Mouse (Mus musculus): Measurements from ENCODE around the gene Olfr917. TPM values are rescaled to one million over a fixed set of nuclear protein-coding genes. Genes with fewer than 3 reads are reported as not detected.

The Olfr917 gene
- not detected in 2 replicates for polyA plus RNA-seq (2012; rRNA removed)

DNA sequence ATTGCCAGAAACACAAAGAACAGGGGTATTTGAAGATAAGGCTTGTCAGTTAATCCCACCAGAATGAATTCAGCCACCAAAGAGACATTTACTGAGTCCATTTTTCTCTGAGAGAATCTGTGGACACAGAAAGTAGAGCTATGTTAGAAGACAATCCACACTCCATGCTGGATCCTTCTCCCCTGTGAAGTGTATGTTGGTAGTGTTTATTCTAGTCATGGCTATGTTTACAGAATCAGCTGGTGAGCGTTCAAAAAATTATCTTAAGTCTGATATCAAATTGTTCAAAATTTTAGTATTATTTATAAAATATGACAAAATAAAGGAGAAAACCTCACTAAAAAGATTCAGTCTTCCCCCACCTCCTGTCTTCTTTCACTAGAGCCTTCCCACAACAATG lies at the start of gene Olfr917:
TSS of gene Olfr917 (minus strand) at position 101 of the 400 bp plus-strand sequence.
- no peak within 1 kb of the TSS for H3K27ac ChIP-seq (ENCODE audit: insufficient read depth, low read depth, low read length)
- WGBS: 68% methylated on average over 1 of the region's 1 CpGs
- no peaks in the 10 kb centered on the region for H3K27me3 ChIP-seq (ENCODE audit: control insufficient read depth, insufficient read depth, low read length)
- no peaks in the 10 kb centered on the region for H3K4me1 ChIP-seq (ENCODE audit: control insufficient read depth, insufficient read depth, insufficient read length, low read length)
- H3K36me3 ChIP-seq (ENCODE audit: control insufficient read depth, insufficient read depth, low read length): no peaks in the 10 kb centered on the region
- TF ChIP-seq CTCF (IDR thresholded peaks at IDR 0.05; ENCODE audit: extremely low read depth, insufficient read length, insufficient replicate concordance, low read depth, low read length) (no peak), POLR2A (IDR thresholded peaks at IDR 0.05; ENCODE audit: low read depth, low read length) (no peak)
- no peak within 1 kb of the TSS for H3K4me3 ChIP-seq (ENCODE audit: low read depth, low read length)

DNA sequence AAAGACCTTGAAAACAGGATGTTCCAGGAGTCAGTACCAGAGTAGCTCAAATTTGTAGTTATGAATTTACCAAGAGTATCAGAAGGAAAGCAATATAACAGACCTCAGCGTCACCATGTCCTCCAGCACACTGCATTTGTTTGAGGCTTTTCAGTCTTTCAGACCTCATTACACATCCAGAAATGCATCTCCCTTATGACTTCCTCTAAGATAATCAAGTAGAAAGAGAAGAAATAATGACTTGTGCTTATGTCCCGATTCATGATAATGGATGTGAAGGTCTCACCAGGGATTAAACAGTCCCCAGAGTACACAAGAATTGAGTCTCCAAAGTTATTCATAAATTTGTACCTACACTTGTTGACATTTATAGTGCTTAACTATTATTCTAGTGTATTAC lies 8.9 kb upstream of the Olfr917 start, which contains the start of gene Olfr918:
TSS of gene Olfr918 (minus strand) at position 101 of the 400 bp plus-strand sequence.
- H3K27ac ChIP-seq (ENCODE audit: insufficient read depth, low read depth, low read length): no peak within 1 kb of the TSS
- TF ChIP-seq POLR2A (IDR thresholded peaks at IDR 0.05; ENCODE audit: low read depth, low read length): no peak
- TF ChIP-seq CTCF (IDR thresholded peaks at IDR 0.05; ENCODE audit: extremely low read depth, insufficient read length, insufficient replicate concordance, low read depth, low read length): no peak
- H3K36me3 ChIP-seq (ENCODE audit: control insufficient read depth, insufficient read depth, low read length): no peaks in the 10 kb centered on the region
- no peaks in the 10 kb centered on the region for H3K27me3 ChIP-seq (ENCODE audit: control insufficient read depth, insufficient read depth, low read length)
- H3K4me1 ChIP-seq (ENCODE audit: control insufficient read depth, insufficient read depth, insufficient read length, low read length): no peaks in the 10 kb centered on the region
- WGBS: 77% methylated on average over 2 of the region's 2 CpGs
- no peak within 1 kb of the TSS for H3K4me3 ChIP-seq (ENCODE audit: low read depth, low read length)

DNA sequence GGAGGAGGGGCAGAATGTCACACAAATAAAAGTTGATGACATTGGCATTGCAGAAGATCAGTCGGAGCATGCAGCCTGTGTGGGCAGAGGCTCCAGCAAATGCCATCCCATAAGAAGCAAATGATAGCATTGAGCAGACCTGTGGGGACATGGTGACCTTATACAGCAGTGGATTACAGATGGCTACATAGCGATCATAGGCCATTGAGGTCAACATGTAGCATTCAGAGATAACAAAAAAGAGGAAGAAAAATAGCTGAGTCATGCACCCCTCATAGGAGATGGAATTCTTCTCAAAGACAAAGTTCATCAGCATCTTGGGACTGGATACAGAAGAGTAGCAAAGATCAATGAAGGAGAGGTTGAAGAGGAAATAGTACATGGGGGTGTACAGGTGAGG lies 7.2 kb upstream of the Olfr917 start:
- TF ChIP-seq CTCF (IDR thresholded peaks at IDR 0.05; ENCODE audit: extremely low read depth, insufficient read length, insufficient replicate concordance, low read depth, low read length) (no peak), POLR2A (IDR thresholded peaks at IDR 0.05; ENCODE audit: low read depth, low read length) (no peak)
- Histone ChIP-seq H3K36me3 (ENCODE audit: control insufficient read depth, insufficient read depth, low read length) (no peaks in the 10 kb centered on the region), H3K27ac (ENCODE audit: insufficient read depth, low read depth, low read length) (no peak overlapping the region), H3K4me3 (ENCODE audit: low read depth, low read length) (no peak overlapping the region), H3K4me1 (ENCODE audit: control insufficient read depth, insufficient read depth, insufficient read length, low read length) (no peaks in the 10 kb centered on the region), H3K27me3 (ENCODE audit: control insufficient read depth, insufficient read depth, low read length) (no peaks in the 10 kb centered on the region)
- 82% methylated on average over 2 of the region's 2 CpGs for WGBS

DNA sequence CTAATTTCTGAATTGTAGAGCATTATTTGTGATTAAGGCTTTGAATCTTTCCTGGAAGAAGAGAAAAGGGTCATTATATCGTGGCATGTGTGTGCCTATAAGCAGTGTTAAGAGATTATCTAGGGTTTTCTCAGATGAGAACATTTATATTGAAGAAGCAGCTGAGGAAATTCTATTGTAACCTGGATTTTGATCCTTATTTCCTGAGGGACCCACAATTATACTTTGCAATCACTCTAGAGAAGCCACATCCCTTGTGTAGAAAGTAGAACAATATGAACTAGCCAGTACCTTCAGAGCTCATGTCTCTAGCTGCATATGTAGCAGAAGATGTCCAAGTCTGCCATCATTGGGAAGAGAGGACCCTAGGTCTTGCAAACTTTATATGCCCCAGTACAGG lies 5.9 kb downstream of the Olfr917 start, which contains the start of gene Olfr916:
TSS of gene Olfr916 (minus strand) at position 101 of the 400 bp plus-strand sequence.
- TF ChIP-seq POLR2A (IDR thresholded peaks at IDR 0.05; ENCODE audit: low read depth, low read length): no peak
- no peak for TF ChIP-seq CTCF (IDR thresholded peaks at IDR 0.05; ENCODE audit: extremely low read depth, insufficient read length, insufficient replicate concordance, low read depth, low read length)
- WGBS: 44% methylated on average over 1 of the region's 1 CpGs

DNA sequence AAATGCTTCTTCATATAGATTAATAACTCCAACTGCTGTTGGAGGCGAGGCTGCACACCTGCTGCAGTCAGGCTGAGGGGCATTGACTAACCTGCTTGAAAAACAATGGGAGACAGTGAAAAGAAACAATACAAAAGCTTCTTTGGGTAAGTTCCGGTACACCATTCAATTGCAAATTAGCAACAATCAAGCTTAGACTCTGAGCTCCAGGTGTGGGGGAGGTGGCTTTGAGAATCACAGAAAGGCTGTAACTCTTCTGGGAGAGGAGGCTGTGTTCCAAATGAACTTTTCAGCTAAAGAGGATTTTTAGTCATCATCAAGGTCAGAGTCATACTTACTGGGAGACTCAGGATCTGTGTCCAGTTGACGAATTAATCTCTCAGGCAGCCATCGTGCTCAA lies 33.2 kb downstream of the Olfr917 start:
- no peak for TF ChIP-seq POLR2A (IDR thresholded peaks at IDR 0.05; ENCODE audit: low read depth, low read length)
- no peak for TF ChIP-seq CTCF (IDR thresholded peaks at IDR 0.05; ENCODE audit: extremely low read depth, insufficient read length, insufficient replicate concordance, low read depth, low read length)
- no peak overlapping the region for H3K27ac ChIP-seq (ENCODE audit: insufficient read depth, low read depth, low read length)
- H3K4me3 ChIP-seq (ENCODE audit: low read depth, low read length): no peak overlapping the region
- 76% methylated on average over 4 of the region's 4 CpGs for WGBS
- H3K27me3 ChIP-seq (ENCODE audit: control insufficient read depth, insufficient read depth, low read length): no peaks in the 10 kb centered on the region
- H3K36me3 ChIP-seq (ENCODE audit: control insufficient read depth, insufficient read depth, low read length): no peaks in the 10 kb centered on the region
- H3K4me1 ChIP-seq (ENCODE audit: control insufficient read depth, insufficient read depth, insufficient read length, low read length): no peaks in the 10 kb centered on the region

More for the DNA sequence above, 5.9 kb downstream of the Olfr917 start, which contains the start of gene Olfr916:
- Histone ChIP-seq H3K27me3 (ENCODE audit: control insufficient read depth, insufficient read depth, low read length) (no peaks in the 10 kb centered on the region), H3K4me1 (ENCODE audit: control insufficient read depth, insufficient read depth, insufficient read length, low read length) (no peaks in the 10 kb centered on the region), H3K36me3 (ENCODE audit: control insufficient read depth, insufficient read depth, low read length) (no peaks in the 10 kb centered on the region), H3K4me3 (ENCODE audit: low read depth, low read length) (no peak within 1 kb of the TSS), H3K27ac (ENCODE audit: insufficient read depth, low read depth, low read length) (no peak within 1 kb of the TSS)

Other genes starting within 250 kb of the Olfr917 start
- not detected in 2 replicates for gene Olfr901, start 236.4 kb downstream of the Olfr917 start, polyA plus RNA-seq (2012; rRNA removed)
- gene Olfr902, start 218.2 kb downstream of the Olfr917 start, polyA plus RNA-seq (2012; rRNA removed): not detected in 2 replicates
- not detected in 2 replicates for gene Olfr904, start 202.7 kb downstream of the Olfr917 start, polyA plus RNA-seq (2012; rRNA removed)
- gene Olfr905, start 194.7 kb downstream of the Olfr917 start, polyA plus RNA-seq (2012; rRNA removed): not detected in 2 replicates
- gene Olfr906, start 178.8 kb downstream of the Olfr917 start, polyA plus RNA-seq (2012; rRNA removed): not detected in 2 replicates
- not detected in 2 replicates for gene Olfr907, start 170.0 kb downstream of the Olfr917 start, polyA plus RNA-seq (2012; rRNA removed)
- gene Olfr911-ps1, start 144.3 kb downstream of the Olfr917 start, polyA plus RNA-seq (2012; rRNA removed): not detected in 2 replicates
- gene Olfr910, start 128.0 kb downstream of the Olfr917 start, polyA plus RNA-seq (2012; rRNA removed): not detected in 2 replicates
- gene Olfr912, start 85.7 kb downstream of the Olfr917 start, polyA plus RNA-seq (2012; rRNA removed): not detected in 2 replicates
- not detected in 2 replicates for gene Olfr913, start 73.1 kb downstream of the Olfr917 start, polyA plus RNA-seq (2012; rRNA removed)
- gene Olfr914, start 60.7 kb downstream of the Olfr917 start, polyA plus RNA-seq (2012; rRNA removed): not detected in 2 replicates
- gene Olfr916, start 6.0 kb downstream of the Olfr917 start, polyA plus RNA-seq (2012; rRNA removed): not detected in 2 replicates
- not detected in 2 replicates for gene Olfr918, start 8.8 kb upstream of the Olfr917 start, polyA plus RNA-seq (2012; rRNA removed)
- not detected in 2 replicates for gene Olfr919, start 37.8 kb upstream of the Olfr917 start, polyA plus RNA-seq (2012; rRNA removed)
- gene Vwa5a, start 52.4 kb upstream of the Olfr917 start, polyA plus RNA-seq (2012; rRNA removed): 2.9 and 6.3 TPM in 2 replicates
- gene Olfr920, start 86.5 kb upstream of the Olfr917 start, polyA plus RNA-seq (2012; rRNA removed): 0.04 TPM in 1 of 2 replicates, not detected in the other
- not detected in 2 replicates for gene Olfr921, start 107.2 kb upstream of the Olfr917 start, polyA plus RNA-seq (2012; rRNA removed)
- gene Olfr922, start 148.8 kb upstream of the Olfr917 start, polyA plus RNA-seq (2012; rRNA removed): not detected in 2 replicates
- gene Olfr923, start 160.7 kb upstream of the Olfr917 start, polyA plus RNA-seq (2012; rRNA removed): not detected in 2 replicates
- not detected in 2 replicates for gene Olfr924, start 178.6 kb upstream of the Olfr917 start, polyA plus RNA-seq (2012; rRNA removed)
- gene Olfr26, start 189.2 kb upstream of the Olfr917 start, polyA plus RNA-seq (2012; rRNA removed): not detected in 2 replicates
- gene Olfr926, start 211.3 kb upstream of the Olfr917 start, polyA plus RNA-seq (2012; rRNA removed): not detected in 2 replicates

Data from small intestine, adult 2 months (tissue).